Comparison of ENCODE assay signal across 16 mouse cellular contexts in the genomic region with DNA sequence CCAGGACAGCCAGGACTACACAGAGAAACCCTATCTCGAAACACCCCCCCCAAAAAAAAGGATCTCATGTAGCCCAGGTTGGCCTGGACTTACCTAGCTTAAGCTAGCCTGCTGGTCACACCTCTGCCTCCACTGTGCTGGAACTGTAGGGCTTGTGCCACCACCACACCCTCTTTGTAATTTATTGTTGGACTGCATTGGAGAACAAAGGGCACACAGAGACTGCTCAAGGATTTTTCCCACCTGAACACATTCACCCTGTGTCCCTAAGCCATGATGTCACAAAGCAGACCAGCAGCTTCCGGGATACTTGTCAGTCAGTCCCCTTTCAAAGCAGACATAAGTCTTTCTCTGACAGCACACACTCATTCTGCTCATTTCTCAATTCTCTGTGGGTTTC.
"Had no signal": no experiment of that assay in that cellular context is flagged by ENCODE, and none has a peak within 500 bp of the region (broad histone marks: within the 10 kb centered on the region; RNA-seq: fewer than 3 reads in every experiment).

No protein-coding gene starts in this region.

- H3K36me3 ChIP-seq: midbrain, embryonic 10.5 days; midbrain, embryonic 12.5 days; neural tube, embryonic 13.5 days; neural tube, embryonic 15.5 days had no signal

- H3K4me3 ChIP-seq: midbrain, embryonic 10.5 days; midbrain, embryonic 12.5 days; myocyte; neural tube, embryonic 13.5 days; neural tube, embryonic 15.5 days had no signal

- H3K9ac ChIP-seq: lung, embryonic 14.5 days; midbrain, embryonic 12.5 days; neural tube, embryonic 13.5 days; neural tube, embryonic 15.5 days had no signal

- H3K9me3 ChIP-seq: midbrain, embryonic 10.5 days; midbrain, embryonic 12.5 days; neural tube, embryonic 13.5 days; neural tube, embryonic 15.5 days had no signal

- H3K27ac ChIP-seq: midbrain, embryonic 10.5 days; midbrain, embryonic 12.5 days; neural tube, embryonic 13.5 days; neural tube, embryonic 15.5 days had no signal

- H3K4me2 ChIP-seq: lung, embryonic 14.5 days; midbrain, embryonic 12.5 days; neural tube, embryonic 13.5 days; neural tube, embryonic 15.5 days had no signal

- ATAC-seq: midbrain, embryonic 16.5 days had no signal

- DNase-seq: lung, adult 18-20 months; lung, embryonic 14.5 days; lung, postnatal 10 days; lung, postnatal 4 days; midbrain, embryonic 14.5 days; retina, postnatal 1 day; right cerebral cortex, adult 18-20 months; spleen, adult 18-20 months; thymus, adult 2 months; thymus, postnatal 25 days had no signal

- H3K27me3 ChIP-seq: neural tube, embryonic 13.5 days; neural tube, embryonic 15.5 days had no signal
